Mouse (Mus musculus) heart, adult 9 months (tissue): ENCODE measurements at regions not wholly inside any gene's neighbourhood (a gene's known extent, or its start where the extent isn't known, plus 50 kb on each side); places are given as distances from the start of the nearest gene placed in this dataset.
"Not testable (repeated sequence)": the region's sequence is repeated elsewhere in the genome, so short reads cannot be mapped to it uniquely, and the experiment has no call there.

Experiments
- DNase-seq, 2 experiments: peaks; one replicate each; pipeline ENCODE4 v3.0.0; 2022; ENCODE audit warnings: low spot score in 2 of 2

DNA sequence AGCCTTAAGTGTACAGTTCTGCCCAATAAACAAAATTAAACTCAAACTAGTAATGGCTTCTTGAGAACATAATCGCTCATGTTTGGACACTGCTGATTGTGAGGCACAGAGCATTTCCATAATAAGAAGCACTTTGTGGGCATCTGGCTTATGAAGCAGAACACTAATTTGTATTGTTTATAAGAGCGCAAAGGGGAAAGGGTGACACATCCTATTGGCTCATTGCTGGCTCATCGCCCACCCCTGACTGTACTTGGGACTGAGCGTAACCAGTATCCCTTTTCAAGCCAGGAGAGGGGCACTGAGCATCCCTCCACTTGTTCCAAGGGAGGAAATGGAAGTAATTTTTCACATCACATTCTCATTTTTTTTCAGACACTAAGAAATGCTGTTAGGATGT, 288.0 kb downstream of the Sfmbt2 start:
- no peak for DNase-seq

DNA sequence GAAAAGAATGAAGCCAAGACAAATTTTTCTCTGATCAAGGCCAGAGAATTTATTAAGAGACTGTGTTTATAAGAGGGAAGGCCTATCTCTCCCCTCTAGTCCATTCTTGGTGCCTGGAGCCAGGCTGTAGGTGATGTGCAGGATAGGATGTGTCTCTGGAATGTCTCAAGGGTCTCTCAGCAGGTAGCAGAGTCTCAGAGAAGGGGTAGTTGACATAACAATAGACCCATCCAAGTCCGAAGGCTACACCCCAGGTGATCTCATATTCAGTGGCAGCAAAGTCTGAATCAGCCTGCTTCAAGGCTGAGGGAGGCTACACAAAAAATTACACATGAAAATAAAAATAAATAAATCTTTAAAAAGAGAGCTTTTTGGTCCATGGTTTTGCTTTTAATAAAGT, 297.6 kb downstream of the Sfmbt2 start:
- DNase-seq: not testable (repeated sequence)

DNA sequence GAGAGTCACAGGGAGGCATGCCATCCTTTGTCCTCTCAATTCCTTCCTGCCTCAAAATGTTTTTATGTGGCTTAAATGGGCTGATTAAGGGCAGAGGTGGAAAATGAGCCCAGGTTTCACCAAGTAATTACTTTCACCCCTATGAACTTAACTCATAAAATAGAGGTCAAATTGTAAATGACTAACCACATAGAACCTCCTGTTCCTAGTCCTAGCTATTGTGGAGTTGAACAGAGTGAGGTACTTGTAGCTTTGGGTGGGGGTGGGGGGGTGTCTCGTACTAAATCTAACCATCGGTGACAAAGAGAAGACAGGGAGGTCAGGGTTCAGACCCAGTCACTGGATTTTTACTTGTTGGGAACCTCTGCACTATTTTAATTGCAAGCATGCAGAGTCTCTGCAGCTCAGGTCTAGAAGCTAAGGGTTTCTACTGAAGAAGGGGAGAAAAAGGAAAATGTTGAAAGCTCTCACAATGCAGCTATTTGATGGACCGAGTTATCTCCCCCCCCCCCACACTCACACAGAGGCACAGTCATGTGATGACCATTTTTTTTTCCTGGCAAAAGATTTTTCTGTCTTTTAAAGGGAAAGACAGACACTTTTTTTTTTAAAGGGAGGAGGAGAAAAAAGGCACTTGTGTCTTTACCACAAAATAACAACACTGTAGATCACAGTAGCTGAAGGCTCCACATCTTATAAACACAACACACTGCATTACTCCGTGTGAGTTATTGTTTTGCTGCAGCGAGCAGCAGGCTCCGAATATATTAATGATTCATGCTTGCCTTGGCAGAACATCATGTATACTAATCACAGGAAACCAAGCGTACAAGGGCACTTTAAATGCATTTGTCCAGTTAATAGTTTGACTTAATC, 300.4 kb downstream of the Sfmbt2 start:
- no peak for DNase-seq

DNA sequence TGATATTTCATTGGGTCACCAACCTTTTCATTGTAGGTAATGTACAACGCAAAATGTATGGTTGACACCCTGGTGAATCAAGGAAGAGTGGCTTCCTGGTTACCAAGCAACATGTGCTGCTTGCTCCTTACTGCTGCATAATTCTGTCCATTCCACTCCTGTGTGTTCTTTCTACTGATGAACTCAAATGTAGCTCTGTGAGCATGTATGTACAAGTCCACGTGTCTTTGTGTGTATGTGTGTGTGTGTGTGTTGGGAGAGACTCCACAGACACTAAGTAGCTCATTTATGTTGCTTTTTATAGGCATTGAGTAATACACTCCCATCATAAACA, 301.0 kb downstream of the Sfmbt2 start:
- no peak for DNase-seq

DNA sequence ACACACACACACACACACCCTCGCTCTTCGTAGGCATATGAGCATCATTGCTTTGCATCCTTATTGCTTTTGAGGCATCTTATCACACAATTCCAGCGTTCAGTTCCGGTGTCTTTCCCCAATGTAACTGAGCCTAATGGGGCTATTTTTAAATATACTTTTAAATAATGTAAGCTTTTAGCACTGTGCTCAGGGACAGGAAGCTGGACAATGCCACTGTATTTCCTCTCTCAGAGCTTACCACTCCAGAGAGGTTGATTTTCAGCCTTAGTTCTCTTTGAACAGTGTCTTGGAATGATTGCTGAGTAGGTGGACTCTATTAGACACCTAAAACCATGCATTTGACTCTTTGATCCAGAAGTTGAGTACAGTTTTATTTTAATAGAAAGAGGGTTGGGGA, 301.9 kb downstream of the Sfmbt2 start:
- no peak for DNase-seq

DNA sequence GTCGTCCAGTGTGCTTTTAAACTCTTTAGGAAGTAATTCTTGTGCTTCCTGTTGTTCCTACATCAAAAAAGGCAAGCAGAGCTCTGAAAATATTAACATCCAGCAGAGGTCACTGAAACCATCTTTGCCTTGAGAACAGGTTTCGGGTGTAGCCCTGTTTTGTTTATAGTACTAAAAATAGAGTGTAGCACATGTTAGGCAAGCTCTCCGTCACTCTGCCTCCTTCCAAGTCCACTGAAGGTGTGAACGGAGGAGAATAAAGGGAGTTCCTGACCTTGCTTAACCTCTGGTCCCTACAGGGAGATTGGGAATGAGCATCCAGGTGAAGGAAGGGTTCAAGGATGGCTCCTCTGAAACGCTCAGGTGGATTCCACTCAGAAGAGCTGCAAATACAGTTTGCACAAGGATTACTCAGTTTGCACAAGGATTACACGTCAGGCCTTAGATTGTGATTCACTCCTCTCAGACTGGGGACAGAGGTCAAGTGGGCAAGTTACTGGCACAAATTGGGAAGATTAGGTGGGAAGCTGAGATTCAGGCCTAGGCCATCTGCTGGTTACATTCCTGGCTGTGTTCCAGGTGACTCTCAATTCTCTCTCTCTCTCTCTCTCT, 304.5 kb downstream of the Sfmbt2 start:
- DNase-seq: no peak

DNA sequence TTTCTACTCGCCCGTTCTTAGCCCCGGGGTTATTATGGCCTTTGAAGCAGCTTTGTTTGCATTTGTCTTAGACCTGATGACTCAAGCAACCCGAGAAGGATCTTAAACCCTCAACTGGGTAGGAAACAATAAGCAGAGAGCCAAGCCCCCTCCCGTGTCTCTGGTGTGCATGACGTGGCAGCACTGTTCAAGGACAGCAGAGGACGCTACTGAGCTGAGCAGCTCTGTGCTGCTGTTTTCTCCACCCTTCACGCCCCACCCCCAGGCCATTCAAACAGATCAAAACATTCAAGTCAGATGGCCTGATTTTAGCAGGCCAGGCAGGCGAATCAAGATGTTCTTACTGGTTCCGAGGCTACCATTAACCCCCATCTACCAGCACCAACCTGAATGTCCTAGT, 331.1 kb downstream of the Sfmbt2 start:
- DNase-seq: no peak

DNA sequence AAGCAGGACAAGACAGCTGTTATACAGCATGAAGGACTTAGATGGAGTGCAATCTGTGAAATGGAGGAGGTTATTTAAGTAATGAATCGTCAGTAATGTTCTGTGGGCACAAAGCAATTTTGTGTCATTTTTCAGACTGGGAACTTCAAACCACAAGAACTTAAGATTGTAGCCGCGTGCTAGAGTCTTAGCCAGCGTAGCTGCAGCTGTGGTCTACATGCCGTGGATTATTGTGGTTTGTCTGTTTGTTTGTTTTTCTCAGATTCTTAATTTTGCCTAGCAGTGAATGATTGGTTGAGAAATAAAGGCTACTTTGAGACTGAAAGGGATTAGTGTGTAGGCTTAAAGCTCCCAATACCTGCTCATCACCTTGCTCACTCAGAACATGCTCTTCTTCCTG, 348.1 kb downstream of the Sfmbt2 start:
- DNase-seq: no peak

DNA sequence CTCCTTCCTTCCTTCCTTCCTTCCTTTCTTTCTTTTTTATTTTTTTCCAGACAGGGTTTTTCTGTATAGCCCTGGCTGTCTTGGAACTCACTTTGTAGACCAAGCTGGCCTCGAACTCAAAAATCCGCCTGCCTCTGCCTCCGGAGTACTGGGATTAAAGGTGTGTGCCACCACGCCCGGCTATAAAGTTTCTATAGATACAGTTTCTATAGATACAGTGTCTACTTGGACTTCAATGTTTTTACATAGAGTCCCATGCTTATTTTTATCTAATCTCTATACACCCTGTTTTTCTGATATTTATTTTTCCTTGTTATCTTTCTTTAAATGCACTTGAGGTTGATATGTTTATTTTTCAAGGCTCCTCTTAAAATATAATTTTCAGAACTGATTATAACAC, 364.0 kb downstream of the Sfmbt2 start:
- not testable (repeated sequence) for DNase-seq

DNA sequence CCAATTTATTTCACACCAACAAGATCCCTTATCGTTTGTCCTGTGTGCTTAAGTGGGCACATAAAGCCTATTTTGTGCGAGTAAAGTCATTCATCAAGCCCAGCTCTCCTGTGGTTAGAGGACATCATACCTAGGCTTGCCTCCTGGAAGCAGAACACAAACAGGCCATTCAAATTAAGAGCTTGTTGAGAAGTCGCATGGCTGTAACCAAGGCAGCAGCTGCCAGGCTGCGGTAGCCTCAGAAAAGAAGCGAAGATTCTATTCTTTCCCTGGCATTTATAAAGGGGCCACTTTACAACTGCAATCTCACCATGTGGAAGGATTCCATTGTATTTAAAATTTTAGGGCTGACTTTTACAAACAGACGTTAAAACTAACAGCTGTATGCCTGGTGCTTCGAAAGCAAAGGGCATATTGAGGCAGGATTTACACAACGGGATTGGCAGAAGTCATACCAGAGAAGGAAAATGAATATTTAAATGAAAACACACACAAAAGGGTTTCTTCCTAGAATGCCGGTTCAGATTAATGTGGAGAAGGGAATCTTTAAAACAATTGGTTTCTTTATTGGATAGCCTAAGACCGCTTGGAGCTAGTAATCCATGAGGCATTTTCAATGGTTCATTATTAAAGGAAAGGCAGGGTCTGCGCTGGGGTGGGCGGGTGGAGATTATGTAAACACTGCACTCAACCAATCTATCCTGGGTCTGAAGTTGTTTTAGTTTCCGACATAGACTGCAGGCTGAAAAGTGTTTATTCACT, 366.6 kb downstream of the Sfmbt2 start:
- no peak for DNase-seq

DNA sequence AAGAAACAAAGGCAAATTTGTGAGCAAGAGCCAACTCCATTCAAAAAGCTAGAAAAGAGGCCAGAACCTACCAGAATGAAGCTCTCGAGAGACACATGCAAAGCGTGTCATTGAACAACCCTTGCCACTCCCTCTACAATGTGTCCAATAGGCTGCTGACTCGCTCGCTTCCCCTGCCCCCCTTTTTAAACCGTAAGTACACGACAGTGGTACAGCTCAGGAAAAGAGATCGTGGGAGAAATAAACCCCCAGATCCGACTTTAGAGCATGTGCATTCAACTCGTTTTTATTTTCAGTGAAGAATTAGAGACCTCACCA, 367.1 kb downstream of the Sfmbt2 start:
- DNase-seq: no peak

DNA sequence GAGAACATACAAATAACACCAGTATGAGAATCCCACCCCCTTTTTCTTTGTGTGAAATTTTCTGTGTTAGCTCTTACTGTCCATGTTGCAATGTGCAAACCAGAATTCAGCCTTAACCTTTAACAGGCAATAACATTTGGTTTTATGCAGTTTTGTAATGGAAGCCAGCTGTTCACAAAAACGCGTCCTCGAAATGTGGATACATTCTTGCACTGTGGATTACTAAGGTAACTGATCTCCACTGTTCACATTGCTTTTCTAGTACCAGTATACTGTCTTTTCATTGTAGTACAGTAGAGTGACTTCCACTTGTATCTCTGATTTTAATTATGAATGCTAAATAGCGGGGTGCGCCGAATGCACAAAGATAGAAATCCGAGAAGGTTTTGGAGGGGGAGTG, 374.8 kb downstream of the Sfmbt2 start:
- DNase-seq: no peak

DNA sequence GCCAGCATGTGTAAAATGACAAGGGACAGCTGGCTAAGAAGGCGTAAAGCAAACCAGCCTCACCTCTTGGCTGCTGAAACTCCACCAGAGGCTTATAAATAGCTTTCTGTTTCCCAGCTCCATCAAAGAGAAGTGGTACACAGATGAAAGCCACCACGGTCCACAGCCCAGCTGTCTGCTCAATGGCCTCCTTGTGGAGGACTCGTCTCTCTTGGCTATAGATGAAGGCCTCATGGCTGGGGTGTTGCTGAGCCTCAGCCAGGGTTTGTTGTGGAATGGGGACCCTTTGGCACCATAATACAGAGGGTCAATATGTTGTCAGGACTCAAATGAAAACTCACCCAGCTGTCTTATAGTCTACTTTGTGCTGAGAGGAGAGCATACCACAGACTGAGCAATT, 385.1 kb downstream of the Sfmbt2 start:
- DNase-seq: no peak

DNA sequence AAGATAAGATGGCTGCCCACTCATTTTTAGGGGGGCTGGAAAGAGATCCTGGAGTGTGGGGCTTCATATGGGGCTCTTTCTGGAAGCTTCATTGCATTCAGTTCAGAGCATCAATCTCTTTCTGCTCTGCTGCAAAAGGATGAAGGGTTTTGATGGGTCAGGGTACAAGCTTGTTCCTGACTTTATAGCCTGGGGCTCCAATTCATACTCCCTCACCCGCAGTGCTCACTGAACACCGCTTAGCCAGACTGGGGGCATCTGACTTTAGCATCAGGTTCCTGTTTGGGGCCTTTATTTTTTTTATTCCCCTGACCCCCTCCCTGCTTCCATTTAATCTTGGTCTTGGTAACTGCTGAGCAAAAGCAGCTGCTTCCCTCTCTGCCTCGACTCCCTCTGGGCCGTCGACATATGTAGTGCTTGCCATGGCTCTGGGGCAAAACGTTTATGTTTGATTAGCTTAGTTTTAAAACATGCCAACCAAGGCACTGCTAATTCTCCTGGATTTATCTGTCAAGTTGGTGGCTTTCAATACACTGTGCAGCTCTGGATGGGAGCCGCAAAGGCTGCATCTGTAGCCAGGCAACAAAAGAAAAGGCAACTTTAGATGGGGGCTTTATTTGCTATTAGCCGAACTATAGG, 387.0 kb downstream of the Sfmbt2 start:
- DNase-seq: no peak

DNA sequence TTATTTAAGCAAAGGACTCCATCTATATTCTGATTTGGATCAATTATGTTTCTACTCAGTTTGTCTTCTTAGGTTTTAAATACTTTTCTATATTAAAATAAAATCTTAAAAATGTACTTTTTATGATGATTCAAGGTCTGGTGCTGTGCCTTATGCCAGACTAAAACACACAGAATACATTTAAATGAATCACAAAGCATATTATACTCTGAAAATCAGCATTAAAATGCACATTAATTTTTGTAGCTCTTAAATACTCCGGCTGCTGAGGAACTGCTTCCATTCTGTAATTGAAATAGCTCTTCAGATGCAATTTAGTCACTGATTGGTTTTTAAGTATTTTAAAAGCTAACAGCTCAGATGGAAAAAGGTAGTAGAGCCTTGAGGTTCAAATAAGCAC, 387.6 kb downstream of the Sfmbt2 start:
- no peak for DNase-seq

DNA sequence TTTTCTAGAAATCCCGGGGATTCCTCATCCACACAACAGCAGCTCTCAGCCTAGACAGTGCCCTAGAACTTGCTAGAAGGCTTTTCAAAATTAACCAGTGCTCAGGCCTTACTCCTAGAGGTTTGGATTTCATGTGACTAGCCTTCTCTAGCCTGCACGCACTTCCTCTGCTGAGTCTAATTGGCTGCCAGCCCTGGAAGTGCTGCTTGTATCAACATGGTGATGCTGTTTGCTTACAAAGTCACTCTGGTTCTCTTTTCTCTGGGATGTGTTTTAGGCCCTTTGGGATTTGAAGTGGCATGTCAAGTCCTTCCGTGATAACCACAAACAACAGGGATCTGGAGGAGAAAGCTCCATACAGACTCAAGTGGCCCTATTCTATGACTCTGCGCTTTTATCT, 391.9 kb downstream of the Sfmbt2 start:
- no peak for DNase-seq

DNA sequence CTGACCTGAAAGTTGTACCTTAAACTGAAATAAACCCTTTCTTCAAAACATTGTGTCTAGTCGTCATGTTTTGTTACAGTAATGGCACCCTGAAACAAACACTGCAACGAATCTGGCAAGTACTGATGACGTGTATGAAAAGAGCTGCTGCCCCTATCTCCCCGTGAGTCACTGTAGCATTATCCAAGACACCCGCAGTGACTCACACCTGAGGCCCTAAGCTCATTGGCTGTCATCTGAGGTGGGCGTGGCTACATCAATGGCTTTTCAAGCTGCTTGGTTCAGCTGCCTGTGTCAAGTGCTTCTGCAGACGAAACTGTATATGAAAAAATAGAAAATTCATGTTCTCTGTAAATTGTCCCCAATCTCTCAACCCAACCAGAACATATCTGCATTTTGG, 388.8 kb upstream of the Prkcq start:
- DNase-seq: no peak

DNA sequence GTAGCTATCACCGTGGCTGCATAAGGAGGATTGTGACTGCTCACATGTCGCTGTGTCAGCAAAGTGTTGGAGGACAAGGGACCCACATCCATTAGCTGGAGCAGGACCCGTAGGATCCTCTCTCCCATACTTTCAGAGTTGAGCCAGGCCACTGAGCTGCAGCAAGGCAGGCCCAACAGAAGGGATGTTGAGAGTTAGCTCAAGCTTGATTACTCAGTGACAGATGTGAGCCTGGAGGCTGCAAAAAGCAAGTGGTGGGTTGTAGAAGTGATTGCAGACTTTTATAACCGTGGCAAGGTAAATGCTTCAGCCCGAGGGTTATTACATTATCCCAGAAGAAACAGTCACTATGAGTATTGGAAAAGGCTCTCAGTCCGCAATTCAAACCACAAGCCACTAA, 388.3 kb upstream of the Prkcq start:
- no peak for DNase-seq

DNA sequence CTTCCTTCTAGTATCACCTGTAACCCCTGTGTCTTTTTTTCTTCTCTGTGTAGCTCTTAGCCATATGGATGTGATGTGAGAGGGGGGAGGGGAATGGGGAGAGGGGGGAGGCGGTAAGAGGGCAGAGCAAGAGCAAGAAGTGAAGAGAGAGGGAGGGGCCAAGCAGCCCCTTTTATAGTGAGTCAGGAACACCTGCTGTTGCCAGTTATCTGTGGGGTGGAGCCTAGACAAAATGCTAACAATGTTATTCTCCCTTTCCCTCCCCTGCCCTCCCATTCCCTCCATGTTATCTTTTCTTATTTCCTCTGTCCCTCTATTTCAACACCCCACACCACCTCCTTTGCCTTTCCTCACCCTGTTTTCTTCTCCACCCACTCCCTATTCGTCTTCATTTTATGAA, 387.6 kb upstream of the Prkcq start:
- DNase-seq: no peak

DNA sequence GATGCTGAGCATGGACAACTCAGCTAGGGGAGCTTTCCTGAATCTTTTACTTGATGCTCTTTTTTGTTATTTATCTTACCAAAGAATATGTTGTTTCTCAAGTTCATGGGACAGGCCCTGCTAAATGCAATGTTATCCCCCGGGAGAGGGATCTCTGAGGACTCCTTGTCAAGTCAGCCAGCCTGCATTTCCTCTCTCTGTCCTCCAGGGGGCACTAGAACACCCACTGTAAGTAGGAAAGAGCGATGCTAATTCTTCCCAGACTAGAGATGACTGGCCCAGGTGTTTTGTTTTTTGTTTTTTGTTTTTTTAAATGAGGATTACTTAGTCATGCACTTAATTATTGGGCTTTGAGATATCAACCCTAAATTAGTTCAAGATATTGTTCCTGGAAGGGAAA, 386.8 kb upstream of the Prkcq start:
- DNase-seq: peak; percentile 17 to 45

DNA sequence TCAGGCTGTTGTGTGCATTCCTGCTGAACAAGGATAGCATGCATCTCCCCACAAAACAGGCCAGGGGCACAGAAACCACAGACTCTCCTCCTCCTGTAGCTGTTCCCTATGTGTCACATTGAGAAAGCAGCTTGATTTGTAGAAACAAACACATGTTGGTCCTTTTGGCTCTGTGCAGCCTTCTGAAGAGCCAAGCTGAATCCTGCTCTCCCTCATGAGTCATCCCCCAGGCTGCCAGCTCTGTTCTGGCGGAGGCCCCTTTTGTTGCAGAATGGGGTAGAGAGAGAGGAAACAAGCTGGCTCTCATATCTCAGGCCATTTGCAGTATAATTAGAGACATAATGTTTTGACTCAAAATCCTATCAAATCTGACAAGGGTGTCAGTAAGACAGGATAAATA, 383.4 kb upstream of the Prkcq start:
- DNase-seq: peak; percentile 75 to 76

DNA sequence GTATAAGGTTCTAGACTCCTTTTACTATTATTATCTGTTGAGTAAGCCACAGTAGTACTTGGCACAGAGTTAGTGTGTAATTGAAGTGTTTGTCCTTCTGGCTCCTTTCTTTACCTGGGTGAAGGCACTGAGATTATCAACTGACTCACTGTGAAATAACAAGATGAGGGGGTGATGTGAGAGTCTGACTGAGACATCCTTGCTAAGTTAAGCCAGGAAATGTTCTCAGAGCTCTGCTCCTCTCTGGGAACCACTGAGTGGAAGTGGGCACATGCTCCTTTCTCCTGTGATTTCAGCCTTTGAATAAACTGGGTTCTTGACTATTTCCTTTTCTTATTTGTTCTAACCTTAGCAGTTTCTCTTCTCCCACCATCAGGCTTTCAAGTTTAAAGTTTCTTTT, 380.7 kb upstream of the Prkcq start:
- DNase-seq: no peak

DNA sequence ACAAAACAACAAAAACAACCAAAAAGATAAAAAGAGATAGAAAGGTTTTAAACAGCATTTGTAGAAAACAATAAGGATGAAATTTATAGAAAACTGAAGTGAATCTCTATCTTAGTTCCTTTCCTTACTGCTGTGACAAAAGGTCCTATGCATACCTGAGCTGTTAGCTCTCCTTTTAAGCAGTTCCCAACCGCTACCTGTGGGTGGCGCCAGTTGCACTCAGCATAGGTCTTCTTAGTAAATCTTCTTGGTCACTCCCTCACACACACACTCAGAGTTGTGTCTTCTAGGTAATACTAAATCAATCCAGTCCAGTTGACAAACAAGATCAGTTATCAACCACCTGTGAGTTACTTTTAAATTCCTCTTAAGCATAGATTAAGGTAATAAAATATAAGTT, 355.5 kb upstream of the Prkcq start:
- no peak for DNase-seq
